ENCODE assay signal across 23 mouse cellular contexts in genomic region chr19:36961320-36961719, GRCm38 (mm10). TPM values are rescaled to one million over a fixed set of nuclear protein-coding genes. Genes with fewer than 3 reads are reported as not detected.
A peak's percentile ranks its signal among the peaks of the same experiment; 100 is the strongest.
DNase-seq lines count a peak whose midpoint lies in the region; ATAC-seq and TF ChIP-seq lines count a peak whose summit lies in the region.
"Had no signal": no experiment of that assay in that cellular context is flagged by ENCODE, and none has a peak within 500 bp of the region (broad histone marks: within the 10 kb centered on the region; RNA-seq: fewer than 3 reads in every experiment).

No protein-coding gene starts in this region.

- TF ChIP-seq CTCF in CH12.LX (conservative IDR thresholded peaks at IDR 0.05 in 1 of 2, IDR thresholded peaks at IDR 0.05 in 1 of 2; ENCODE audit: low read depth in 2 of 2, low read length in 2 of 2) = no peak
- TF ChIP-seq CTCF in MEL (IDR thresholded peaks at IDR 0.05 in 2 of 3, conservative IDR thresholded peaks at IDR 0.05 in 1 of 3; ENCODE audit: control insufficient read depth in 1 of 3, insufficient read depth in 1 of 3, low read depth in 2 of 3, low read length in 3 of 3, poor library complexity in 1 of 3, severe bottlenecking in 1 of 3) = no peak
- no peak for TF ChIP-seq CTCF in lung, postnatal 0 days (IDR thresholded peaks at IDR 0.05)

- dilution Hi-C loops in CH12.LX (cut with MboI; ENCODE audit: extremely low pct_ligation_motif_present, extremely low pct_unique_long_range_greater_than_20kb, low sequenced_read_pairs) = no loop called here

- H3K9me3 ChIP-seq in CH12.LX (replicated peaks; ENCODE audit: low read length) = no peaks in the 10 kb centered on the region
- no peaks in the 10 kb centered on the region for H3K9me3 ChIP-seq in ES-E14 (ENCODE audit: control insufficient read depth, insufficient read depth, low read depth, low read length)
- no peaks in the 10 kb centered on the region for H3K9me3 ChIP-seq in MEL (replicated peaks; ENCODE audit: insufficient read depth, low read length)
- no peaks in the 10 kb centered on the region for H3K9me3 ChIP-seq in lung, postnatal 0 days (ENCODE audit: low read length)
- H3K9me3 ChIP-seq: G1E had no signal

- WGBS in lung, postnatal 0 days = 92% methylated on average over 1 of the region's 1 CpGs

- H3K4me2 ChIP-seq in CH12.LX (ENCODE audit: insufficient read depth, low read depth, poor library complexity, severe bottlenecking) = no peak overlapping the region
- H3K4me2 ChIP-seq in lung, postnatal 0 days (replicated peaks; ENCODE audit: low read depth, low read length) = no peak overlapping the region

- TF ChIP-seq EP300 in CH12.LX (IDR thresholded peaks at IDR 0.05; ENCODE audit: low read length) = no peak
- TF ChIP-seq EP300 in MEL (IDR thresholded peaks at IDR 0.05; ENCODE audit: low read depth in 1 of 2, low read length in 2 of 2) = no peak
- no peak for TF ChIP-seq EP300 in lung, postnatal 0 days (IDR thresholded peaks at IDR 0.05)

- TF ChIP-seq POLR2A in CH12.LX (IDR thresholded peaks at IDR 0.05; ENCODE audit: low read depth, low read length) (no peak), MEL (IDR thresholded peaks at IDR 0.05; ENCODE audit: control insufficient read depth in 1 of 2, insufficient read depth in 1 of 2, low read depth in 1 of 2, low read length in 2 of 2, poor library complexity in 1 of 2) (no peak)

- peaks cover 34 to 79% of the 10 kb centered on the region in 2 experiments for H3K36me3 ChIP-seq in CH12.LX (replicated peaks in 1 of 2; ENCODE audit: control insufficient read depth in 1 of 2, insufficient read depth in 1 of 2, low read length in 1 of 2)
- peaks cover 4% of the 10 kb centered on the region for H3K36me3 ChIP-seq in ES-E14 (ENCODE audit: control insufficient read depth, insufficient read depth, low read length, poor library complexity, severe bottlenecking)
- H3K36me3 ChIP-seq in MEL (ENCODE audit: control insufficient read depth in 1 of 2, insufficient read depth in 2 of 2, low read length in 2 of 2) = peaks cover 8 to 78% of the 10 kb centered on the region in 2 experiments
- H3K36me3 ChIP-seq in lung, postnatal 0 days (ENCODE audit: insufficient read depth, low read length) = peaks cover 13% of the 10 kb centered on the region; the same call in 1 of the 2 replicates

- DNase-seq in CH12.LX (ENCODE audit: extremely low read depth) (no peak), ES-E14 (ENCODE audit: low read depth, low spot score) (no peak), MEL (ENCODE audit: low read depth, low spot score) (no peak)
- no peak for DNase-seq in lung, postnatal 0 days (ENCODE audit: low spot score)
- DNase-seq in embryo, embryonic 9.5 days (ENCODE audit: extremely low spot score) = no peak
- DNase-seq in adrenal gland, postnatal 10 days = no peak
- DNase-seq: adrenal gland, adult 2 months; adrenal gland, adult 8-10 months; adrenal gland, postnatal 14 days; adrenal gland, postnatal 25 days; adrenal gland, postnatal 36 days; B cell, adult 2 months; cerebellum, adult 11 months; cerebellum, adult 11-12 months; cerebellum, adult 18-20 months; cerebellum, adult 2 months; cerebellum, adult 8-10 months; cerebellum, adult 9-10 months; cerebellum, adult 9-11 months had no signal

- no peak overlapping the region for H3K4me3 ChIP-seq in CH12.LX (replicated peaks in 1 of 3; ENCODE audit: low read depth in 2 of 3, low read length in 2 of 3, poor library complexity in 1 of 3)
- H3K4me3 ChIP-seq in ES-E14 (ENCODE audit: insufficient read depth in 1 of 2, low read depth in 1 of 2, low read length in 2 of 2, poor library complexity in 1 of 2, severe bottlenecking in 1 of 2) = no peak overlapping the region
- H3K4me3 ChIP-seq in MEL (ENCODE audit: control insufficient read depth in 1 of 2, insufficient read depth in 1 of 2, low read depth in 2 of 2, low read length in 2 of 2) = no peak overlapping the region
- no peak overlapping the region for H3K4me3 ChIP-seq in lung, postnatal 0 days (ENCODE audit: low read depth, low read length)

- in situ Hi-C loops in CH12.LX (cut with MboI; ENCODE audit: low pct_ligation_motif_present, low pct_unique_long_range_greater_than_20kb, low sequenced_read_pairs) = no loop called here
- in situ Hi-C loops in ES-E14 (cut with MboI; ENCODE audit: low sequenced_read_pairs in 2 of 2, unreplicated experiment in 2 of 2) = no loop called here

- H3K9ac ChIP-seq in CH12.LX (ENCODE audit: insufficient read depth, low read depth) (no peak overlapping the region), ES-E14 (ENCODE audit: insufficient read depth, low read depth, low read length, poor library complexity, severe bottlenecking) (no peak overlapping the region), MEL (ENCODE audit: control insufficient read depth, low read depth, low read length, poor library complexity, severe bottlenecking) (no peak overlapping the region)
- no peak overlapping the region for H3K9ac ChIP-seq in lung, postnatal 0 days (replicated peaks; ENCODE audit: low read depth)

- H3K27me3 ChIP-seq in CH12.LX (replicated peaks) = no peaks in the 10 kb centered on the region
- no peaks in the 10 kb centered on the region for H3K27me3 ChIP-seq in MEL (ENCODE audit: control insufficient read depth in 1 of 2, insufficient read depth in 2 of 2, low read length in 2 of 2)
- no peaks in the 10 kb centered on the region for H3K27me3 ChIP-seq in lung, postnatal 0 days (replicated peaks; ENCODE audit: insufficient read depth, low read length)
- H3K27me3 ChIP-seq: Patski had no signal

- peaks cover 3% of the 10 kb centered on the region; the same call in 1 of the 2 replicates for H3K79me2 ChIP-seq in CH12.LX (replicated peaks; ENCODE audit: control insufficient read depth, extremely low read depth, insufficient read depth, poor library complexity, severe bottlenecking)
- 0 out of 2 replicates have a peak, but pooled peaks cover 2% of the 10 kb centered on the region for H3K79me2 ChIP-seq in MEL (ENCODE audit: control insufficient read depth, insufficient read depth, low read length, poor library complexity)

- no peak overlapping the region for H3K27ac ChIP-seq in CH12.LX (ENCODE audit: insufficient read depth, low read depth)
- no peak overlapping the region for H3K27ac ChIP-seq in ES-E14 (ENCODE audit: insufficient read depth, low read depth, low read length, poor library complexity, severe bottlenecking)
- H3K27ac ChIP-seq in MEL (ENCODE audit: control insufficient read depth, low read depth, low read length) = no peak overlapping the region
- no peak overlapping the region for H3K27ac ChIP-seq in lung, postnatal 0 days (ENCODE audit: low read length)

- no peaks in the 10 kb centered on the region for H3K4me1 ChIP-seq in CH12.LX (ENCODE audit: control insufficient read depth in 1 of 2, insufficient read depth in 2 of 2)
- peaks cover 0 to 2% of the 10 kb centered on the region in 2 experiments; a peak in 2 of 4 replicates for H3K4me1 ChIP-seq in ES-E14 (ENCODE audit: control insufficient read depth in 2 of 2, insufficient read depth in 2 of 2, low read length in 2 of 2, poor library complexity in 1 of 2)
- H3K4me1 ChIP-seq in MEL (ENCODE audit: control insufficient read depth in 1 of 2, insufficient read depth in 2 of 2, low read length in 2 of 2) = peaks cover 0 to 5% of the 10 kb centered on the region in 2 experiments; a peak in 1 of 4 replicates
- no peaks in the 10 kb centered on the region for H3K4me1 ChIP-seq in lung, postnatal 0 days (ENCODE audit: insufficient read depth, low read depth, low read length)

- ATAC-seq in lung, postnatal 0 days = no peak
- ATAC-seq: activated CD4-positive, CD25-positive, alpha-beta regulatory T cell, adult 4 months; CD4-positive, CD25-positive, alpha-beta regulatory T cell, adult 4 months; Patski had no signal

- TF ChIP-seq RAD21 in CH12.LX (IDR thresholded peaks at IDR 0.05; ENCODE audit: low read depth, low read length) = no peak
- no peak for TF ChIP-seq RAD21 in MEL (IDR thresholded peaks at IDR 0.05; ENCODE audit: low read depth, low read length)

TF ChIP-seq in CH12.LX, 34 proteins besides CTCF, POLR2A, EP300 and RAD21:
- TF ChIP-seq TBP (conservative IDR thresholded peaks at IDR 0.05; ENCODE audit: low read depth, low read length) (no peak), MAFK (IDR thresholded peaks at IDR 0.05; ENCODE audit: insufficient replicate concordance, low read length) (peak; percentile 56; the same call in 1 of the 2 replicates)

TF ChIP-seq in ES-E14, 5 proteins besides CTCF, POLR2A, EP300 and RAD21:
- TF ChIP-seq ZNF384 (IDR thresholded peaks at IDR 0.05; ENCODE audit: low read depth, low read length) (no peak), MAFK (IDR thresholded peaks at IDR 0.05; ENCODE audit: insufficient read depth, low read depth, low read length) (0 out of 2 replicates have a peak, but pooled peaks have one; percentile 20)

TF ChIP-seq in MEL, 35 proteins besides CTCF, POLR2A, EP300 and RAD21:
- peak; percentile 67; the same call in 1 of the 2 replicates for TF ChIP-seq MAFK (IDR thresholded peaks at IDR 0.05; ENCODE audit: borderline replicate concordance, low read depth, low read length)
- no peak for TF ChIP-seq ETS1 (IDR thresholded peaks at IDR 0.05; ENCODE audit: low read depth, low read length)
TF ChIP-seq in MEL: peak in this region for 1.

RNA-seq across cellular contexts. Expression of gene Btaf1, which starts 35.4 kb away (rescaled TPM):
- total RNA-seq in CH12.LX (2012; rRNA removed) (38.3 and 42.8 TPM in 2 replicates), CH12.LX (2014; rRNA removed) (43.2 and 52.7 TPM in 2 replicates), ES-E14 (2012; rRNA removed) (37.2 and 41.0 TPM in 2 replicates), MEL (2012; rRNA removed) (69.5 and 75.3 TPM in 2 replicates)
- polyA plus RNA-seq in CH12.LX (2012; ENCODE audit: insufficient read length, low read depth) (29.4 and 31.9 TPM in 2 replicates), MEL (2012; ENCODE audit: insufficient read depth in 1 of 2, insufficient read length in 2 of 2, low read depth in 1 of 2, low replicate concordance in 2 of 2, missing spikeins in 1 of 2) (10 to 100 TPM; 40.1 to 46.1 TPM)
- polyA plus RNA-seq in lung, postnatal 0 days (2015; fragmentation: Nextera tagmentation; extraction: Ambion mirVana) = 6.4 and 7.2 TPM in 2 replicates
- 10 to 100 TPM; 20.6 to 23.1 TPM for total RNA-seq in adrenal gland, postnatal 10 days (2021)

RNA-seq across cellular contexts. Expression of gene Fgfbp3, which starts 41.9 kb away (rescaled TPM):
- 1.4 and 1.6 TPM in 2 replicates for total RNA-seq in CH12.LX (2012; rRNA removed)
- 0.64 and 1.3 TPM in 2 replicates for total RNA-seq in CH12.LX (2014; rRNA removed)
- polyA plus RNA-seq in CH12.LX (2012; ENCODE audit: insufficient read length, low read depth) = 1.8 and 2.1 TPM in 2 replicates
- 0.80 and 0.85 TPM in 2 replicates for total RNA-seq in ES-E14 (2012; rRNA removed)
- total RNA-seq in MEL (2012; rRNA removed) = 2.6 and 2.7 TPM in 2 replicates
- 10 to 100 TPM in 1 of 2 experiments, not detected in 1; 10.0 TPM for polyA plus RNA-seq in MEL (2012; ENCODE audit: insufficient read depth in 1 of 2, insufficient read length in 2 of 2, low read depth in 1 of 2, low replicate concordance in 2 of 2, missing spikeins in 1 of 2)
- polyA plus RNA-seq in lung, postnatal 0 days (2015; fragmentation: Nextera tagmentation; extraction: Ambion mirVana) = 7.6 and 8.2 TPM in 2 replicates
- 1 to 10 TPM; 3.3 to 4.0 TPM for total RNA-seq in adrenal gland, postnatal 10 days (2021)
- polyA plus RNA-seq: activated CD4-positive, CD25-positive, alpha-beta regulatory T cell, adult 4 months; CD4-positive, CD25-positive, alpha-beta regulatory T cell, adult 4 months had no signal

Comparison
In these comparisons a context has a peak if more than half of its experiments do, and no peak if none do; other contexts are left out.
1. Of the 35 proteins assayed by ChIP-seq in both MEL and CH12.LX: peak only in MEL: none; only in CH12.LX: none; in both: MAFK; in neither: 34.